Mouse (Mus musculus) brain, embryonic 14.5 days (tissue): Measurements from ENCODE around the gene 1810049J17Rik. TPM values are rescaled to one million over a fixed set of nuclear protein-coding genes. Genes with fewer than 3 reads are reported as not detected.
A peak's percentile ranks its signal among the peaks of the same experiment; 100 is the strongest.

ENCODE experiments used
- DNase-seq: peaks from one replicate; pipeline ENCODE4 v3.0.0-alpha.2; 2011; ENCODE audit warnings: low read depth
- CTCF ChIP-seq: fragments of 200-500 bp; IDR thresholded peaks from 2 replicates; pipeline ENCODE4 v1.5.1; 2012; ENCODE audit warnings: inconsistent platforms, mild to moderate bottlenecking, moderate library complexity, borderline replicate concordance; ENCODE audit not compliant: insufficient read depth, insufficient read length; ENCODE audit errors: extremely low read depth
- POLR2A ChIP-seq: fragments of 200-500 bp; IDR thresholded peaks from 2 replicates; pipeline ENCODE4 v1.6.1; 2012; ENCODE audit warnings: mild to moderate bottlenecking, inconsistent platforms, borderline replicate concordance; ENCODE audit not compliant: poor library complexity, insufficient read depth, insufficient read length, severe bottlenecking; ENCODE audit errors: extremely low read depth
- polyA plus RNA-seq: library from polyadenylated mRNA; depleted of rRNA; stranded (reverse); fragments of >200 nt; gene quantifications from 2 replicates; pipeline ENCODE4 v1.2.3, GENCODE M21; 2012

1810049J17Rik gene
- polyA plus RNA-seq, 1 experiment, result not detected

DNA sequence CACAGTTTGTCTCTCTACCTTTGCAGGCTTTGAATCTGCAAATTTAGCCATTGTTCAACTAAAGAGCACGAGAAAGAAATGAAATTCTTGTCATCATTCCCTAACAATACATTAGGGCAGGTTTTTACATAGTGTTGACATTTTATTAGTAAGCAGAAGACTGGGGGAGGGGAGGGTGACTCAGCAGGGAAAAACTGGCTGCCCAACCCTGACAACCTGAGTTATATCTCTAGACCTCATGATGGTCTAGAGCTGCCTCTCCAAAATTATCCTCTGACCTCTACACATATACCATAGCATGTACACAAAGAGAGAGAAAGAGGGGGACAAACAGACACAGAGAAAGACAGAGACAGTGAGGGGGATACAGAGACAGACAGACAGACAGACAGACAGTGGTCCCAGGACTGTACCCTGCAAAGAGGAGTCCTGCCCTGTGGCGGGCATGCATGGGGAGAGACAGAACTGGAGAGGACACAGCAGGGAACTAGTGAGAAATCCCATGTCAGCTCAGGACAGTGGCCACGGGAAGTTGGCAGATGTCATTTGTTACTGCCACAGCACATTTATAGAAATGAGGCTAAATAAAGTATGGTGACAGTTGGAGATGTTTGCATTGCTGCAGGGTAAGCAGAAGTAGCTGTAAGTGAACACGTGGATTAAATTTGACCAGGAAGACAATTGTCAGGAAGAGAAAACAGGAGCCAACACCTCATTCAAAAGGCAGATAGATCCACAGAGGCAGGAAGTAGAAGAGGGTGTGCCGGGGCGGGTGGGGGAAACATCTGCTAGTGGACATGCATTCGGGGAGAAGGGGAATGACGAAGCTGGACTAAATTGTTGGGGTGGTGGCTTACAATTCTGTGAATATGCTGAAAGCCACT lies 15.3 kb downstream of the 1810049J17Rik start:
- no peak for DNase-seq

DNA sequence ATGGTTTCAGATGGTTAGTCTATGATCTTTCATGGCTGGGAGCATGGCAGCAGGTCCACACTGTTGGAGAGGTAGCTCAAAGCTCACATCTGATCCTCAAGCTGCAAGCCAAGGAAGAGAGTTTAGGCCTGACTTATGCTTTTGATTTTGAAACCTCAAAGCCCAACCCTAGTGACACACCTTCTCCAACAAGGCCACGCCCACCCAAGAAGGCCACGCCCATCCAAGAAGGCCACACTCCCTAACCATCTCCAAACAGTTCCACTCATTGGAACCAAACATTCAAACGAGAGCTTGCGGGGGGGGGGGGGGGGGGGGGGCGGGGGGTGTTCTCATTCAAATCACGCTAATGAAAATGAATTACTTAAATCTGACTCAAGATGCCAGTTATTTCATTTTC lies 19.9 kb downstream of the 1810049J17Rik start:
- DNase-seq, result no peak
- TF ChIP-seq CTCF (no peak), POLR2A (no peak)

More for the DNA sequence above, 15.3 kb downstream of the 1810049J17Rik start:
- TF ChIP-seq CTCF (no peak), POLR2A (no peak)

DNA sequence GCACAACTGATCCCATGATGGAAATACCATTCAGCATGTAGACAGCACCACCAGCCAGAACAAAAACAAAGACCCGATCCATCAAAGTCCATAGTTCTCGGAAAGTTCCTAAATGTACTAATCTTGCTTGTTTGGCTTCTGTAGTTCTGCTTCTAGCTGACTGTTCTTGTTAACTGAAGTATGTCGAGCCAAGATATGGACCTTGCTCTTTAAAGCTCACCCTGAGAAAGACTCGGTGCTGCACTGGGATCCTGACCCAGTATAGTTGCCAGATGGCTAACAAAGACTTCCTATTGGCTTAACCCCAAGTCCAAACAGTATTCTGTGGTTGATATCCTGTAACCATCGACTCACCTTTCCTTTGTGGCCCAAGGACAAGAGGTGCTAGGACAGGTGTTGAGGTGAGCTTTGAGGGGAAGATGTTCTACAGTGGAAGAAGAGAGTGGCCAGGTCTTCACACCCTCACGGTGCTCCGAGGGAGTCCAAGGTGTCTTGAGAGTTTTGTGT lies 23.4 kb downstream of the 1810049J17Rik start:
- TF ChIP-seq POLR2A (no peak), CTCF (no peak)
- DNase-seq, result no peak

DNA sequence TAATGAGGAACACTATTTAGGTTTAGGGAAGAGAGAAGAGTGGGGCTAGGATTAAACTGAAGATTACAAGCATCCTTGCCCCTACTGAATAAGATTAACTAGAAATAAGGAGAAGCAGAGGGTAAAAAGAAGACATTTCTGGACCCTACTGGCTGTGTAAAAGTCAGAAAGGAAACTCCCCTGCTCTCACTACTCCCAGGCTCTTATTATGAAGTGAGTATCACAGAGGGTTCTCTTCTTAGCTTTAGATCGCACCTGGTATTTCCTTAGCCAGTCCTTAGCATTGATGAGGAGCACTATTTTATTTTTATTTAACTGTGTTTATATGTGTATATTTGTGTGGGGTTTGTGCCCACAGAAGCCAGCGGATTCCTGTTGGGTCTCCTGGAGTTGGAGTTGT lies 25.5 kb downstream of the 1810049J17Rik start:
- TF ChIP-seq POLR2A (no peak), CTCF (no peak)
- DNase-seq, result no peak

DNA sequence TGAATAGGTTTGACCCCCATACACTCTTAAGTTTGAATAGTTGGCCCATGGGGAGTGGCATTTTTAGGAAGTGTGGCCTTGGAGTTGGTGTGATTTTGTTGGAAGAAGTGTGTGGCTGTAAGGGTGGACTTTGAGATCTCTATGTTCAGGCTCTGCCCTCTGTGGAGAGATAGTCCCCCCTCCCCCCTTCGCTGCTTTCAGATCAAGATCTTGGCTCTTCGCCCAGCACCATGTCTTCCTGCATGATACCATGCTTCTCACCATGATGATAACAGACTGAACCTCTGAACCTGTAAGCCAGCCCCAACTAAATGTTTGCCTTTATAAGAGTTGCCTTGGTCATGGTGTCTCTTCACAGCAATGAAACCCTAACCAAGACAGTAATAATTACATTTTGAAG lies 29.9 kb downstream of the 1810049J17Rik start:
- TF ChIP-seq POLR2A, result no peak
- TF ChIP-seq CTCF, result no peak
- no peak for DNase-seq

DNA sequence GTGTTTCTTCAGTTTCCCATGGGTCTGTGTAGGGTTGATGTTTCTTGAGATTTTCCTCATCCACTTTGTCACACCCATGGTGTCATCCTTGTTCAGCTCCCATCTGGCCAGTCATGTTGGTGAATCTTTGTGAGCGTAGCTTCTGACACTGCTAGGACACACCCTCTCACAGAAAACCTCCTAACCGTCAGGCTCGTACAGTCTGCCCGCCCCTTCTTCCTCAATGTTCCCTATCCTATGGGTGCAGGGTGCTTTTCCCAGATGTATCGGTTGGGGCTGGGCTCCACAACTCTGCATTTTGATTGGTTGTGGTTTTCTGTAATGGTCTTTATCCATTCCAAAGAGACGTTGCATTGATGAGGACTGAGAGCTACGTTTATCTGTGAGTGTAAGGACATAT lies 31.4 kb downstream of the 1810049J17Rik start:
- TF ChIP-seq CTCF (no peak), POLR2A (no peak)

DNA sequence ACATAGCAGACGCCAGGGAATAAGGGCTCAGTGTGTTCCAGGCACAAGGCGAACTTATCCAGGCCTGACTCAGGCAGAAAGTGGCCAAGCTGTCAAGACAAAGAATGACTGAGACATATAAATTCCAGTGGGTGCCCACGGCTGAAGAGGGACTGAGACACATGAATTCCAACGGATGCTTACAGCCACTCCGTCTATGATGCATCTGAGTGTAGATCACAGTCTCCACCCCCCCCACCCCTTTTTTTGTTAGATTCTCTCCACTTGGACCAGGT lies 36.2 kb downstream of the 1810049J17Rik start:
- no peak for TF ChIP-seq POLR2A
- TF ChIP-seq CTCF, result no peak
- no peak for DNase-seq

More for the DNA sequence above, 31.4 kb downstream of the 1810049J17Rik start:
- DNase-seq, result no peak

DNA sequence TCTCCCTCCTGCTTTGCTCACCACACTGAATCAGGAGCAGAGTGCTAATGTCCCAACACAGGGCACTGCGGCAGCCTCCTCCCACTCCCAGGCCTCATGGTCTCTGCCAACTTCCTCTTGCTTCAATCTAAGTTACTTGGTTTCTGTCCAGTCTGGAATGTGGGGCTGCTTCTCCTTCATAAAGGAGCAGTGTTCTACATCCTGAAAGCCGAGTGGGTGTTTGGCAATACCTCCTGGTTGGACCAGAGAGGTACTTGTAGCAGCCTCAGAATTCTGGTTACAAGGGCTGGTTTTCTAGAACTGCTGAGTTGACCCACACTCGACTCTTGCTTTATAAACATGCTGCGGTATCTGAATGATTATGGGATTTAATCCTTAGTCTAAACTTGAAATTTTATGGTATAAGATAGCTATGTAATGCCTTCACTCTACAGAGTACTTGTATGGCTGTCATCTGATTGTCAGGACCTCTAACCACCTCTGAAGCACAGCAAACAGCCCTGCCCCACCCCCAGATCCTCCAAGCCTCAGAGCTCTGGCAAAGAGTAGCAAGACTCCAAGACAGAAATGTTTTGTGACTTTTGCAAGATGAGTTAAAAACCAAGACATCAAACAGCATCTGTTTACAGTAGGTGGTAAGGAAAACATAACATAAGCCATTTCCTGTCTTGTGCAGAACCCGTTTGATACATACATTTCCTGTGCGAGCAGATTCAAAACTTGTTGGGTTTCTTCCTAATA lies 36.7 kb downstream of the 1810049J17Rik start:
- TF ChIP-seq POLR2A (no peak), CTCF (no peak)
- no peak for DNase-seq

DNA sequence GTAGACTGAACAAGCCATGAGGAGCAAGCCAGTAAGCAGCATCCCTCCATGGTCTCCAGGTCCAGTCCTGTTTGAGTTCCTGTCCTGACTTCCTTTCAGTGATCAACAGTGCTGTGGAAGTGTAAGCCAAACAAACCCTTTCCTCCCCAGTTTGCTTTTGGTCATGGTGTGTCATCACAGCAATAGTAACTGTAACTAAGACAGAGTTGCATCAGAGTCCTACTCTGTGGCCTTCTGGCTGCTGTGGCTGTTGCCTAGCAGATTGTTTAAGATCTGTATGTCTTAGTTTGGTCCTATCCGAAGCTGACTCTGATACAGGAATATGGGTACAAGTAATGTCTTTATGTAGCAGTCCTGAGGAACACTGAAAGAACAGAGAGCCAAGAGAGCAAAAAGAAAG lies 41.9 kb downstream of the 1810049J17Rik start:
- TF ChIP-seq POLR2A (no peak), CTCF (no peak)
- no peak for DNase-seq

DNA sequence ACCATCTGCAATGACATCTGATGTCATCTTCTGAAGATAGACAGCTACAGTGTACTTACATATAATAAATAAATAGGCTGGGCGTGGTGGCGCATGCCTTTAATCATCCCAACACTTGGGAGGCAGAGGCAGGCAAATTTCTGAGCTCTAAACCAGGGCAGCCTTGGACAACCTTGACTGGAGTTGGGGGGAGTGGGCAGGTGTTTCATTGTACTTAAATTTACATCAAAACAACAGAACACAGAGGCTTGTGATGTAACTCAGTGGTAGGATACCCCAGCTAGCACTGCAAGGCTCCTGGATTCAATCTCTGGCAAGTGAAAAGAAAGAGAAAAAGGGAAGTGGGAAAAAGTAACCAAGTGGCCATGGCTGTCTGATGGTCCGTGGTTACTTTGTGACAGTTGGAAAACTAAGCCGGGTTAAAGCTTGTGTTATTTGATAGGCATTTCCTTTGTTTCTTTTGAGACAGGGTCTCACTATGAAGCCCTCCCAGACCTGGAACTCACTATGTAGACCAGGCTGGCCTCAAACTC lies 46.5 kb downstream of the 1810049J17Rik start:
- TF ChIP-seq POLR2A (no peak), CTCF (no peak)

DNA sequence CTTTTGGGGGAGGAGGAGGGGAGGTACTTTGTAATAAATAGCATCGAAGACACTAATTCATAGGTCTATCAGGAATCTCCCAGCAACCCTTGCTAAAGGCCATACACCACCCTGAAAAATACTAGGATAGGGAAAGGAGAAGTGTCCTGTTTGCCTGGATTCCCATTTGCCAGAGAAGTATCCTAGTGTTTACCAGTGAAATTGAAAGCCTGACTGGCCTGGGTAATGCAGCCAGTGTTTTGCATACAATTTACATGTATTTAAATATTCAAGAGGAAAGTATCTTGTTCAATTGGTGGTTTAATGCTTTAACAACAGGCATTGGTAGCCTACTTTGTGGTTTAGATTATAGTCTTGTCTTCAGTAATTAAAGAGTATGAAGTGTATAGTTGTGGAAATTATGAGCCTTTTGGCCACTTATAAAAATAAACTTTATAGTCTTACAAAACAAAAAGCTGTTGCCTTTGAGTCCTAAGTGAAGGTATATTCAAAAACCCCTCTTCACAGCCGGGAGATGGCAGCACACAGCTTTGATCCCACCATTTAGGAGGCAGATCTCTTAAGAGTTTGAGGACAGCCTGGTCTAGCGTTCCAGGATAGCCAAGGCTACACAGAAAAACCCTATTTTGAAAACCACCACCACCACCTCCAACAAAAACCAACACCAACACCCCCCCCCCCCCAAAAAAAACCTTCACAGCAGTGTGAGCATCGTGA lies 47.5 kb downstream of the 1810049J17Rik start:
- no peak for TF ChIP-seq POLR2A
- TF ChIP-seq CTCF, result 0 out of 2 replicates have a peak, but pooled peaks have one; percentile 16
- DNase-seq, result peak; percentile 44

More for the DNA sequence above, 46.5 kb downstream of the 1810049J17Rik start:
- DNase-seq, result no peak
